Mouse (Mus musculus) myocyte (in vitro differentiated cells): Measurements from ENCODE around the gene Gm21913. TPM values are rescaled to one million over a fixed set of nuclear protein-coding genes. Genes with fewer than 3 reads are reported as not detected.
"Not testable (repeated sequence)": the region's sequence is repeated elsewhere in the genome, so short reads cannot be mapped to it uniquely, and the experiment has no call there.

ENCODE experiments used
- H3K27me3 ChIP-seq: one replicate; pipeline ENCODE4 v1.6.1; 2011; ENCODE audit not compliant: control insufficient read depth, insufficient read depth, insufficient read length
- H3K36me3 ChIP-seq: one replicate; pipeline ENCODE4 v1.6.1; 2011; ENCODE audit not compliant: control insufficient read depth, insufficient read depth
- H3K4me2 ChIP-seq: one replicate; pipeline ENCODE4 v1.6.1; 2011; ENCODE audit warnings: low read depth, control low read depth
- H3K4me3 ChIP-seq: one replicate; pipeline ENCODE4 v1.5.1; 2011; ENCODE audit warnings: mild to moderate bottlenecking, control low read depth, moderate library complexity
- H3K79me2 ChIP-seq: one replicate; pipeline ENCODE4 v1.6.1; 2011; ENCODE audit not compliant: control insufficient read depth, insufficient read depth
- H3ac ChIP-seq: one replicate; pipeline ENCODE4 v1.6.1; 2011; ENCODE audit not compliant: control insufficient read depth, insufficient read length
- polyA plus RNA-seq: library from polyadenylated mRNA; unstranded; fragments of >200 nt; fragmentation: generic; extraction: Trizol; gene quantifications from one replicate; pipeline ENCODE4 v1.2.1, GENCODE M21; 2012; ENCODE audit warnings: missing spikeins

Gm21913 gene
- polyA plus RNA-seq, result not detected

DNA sequence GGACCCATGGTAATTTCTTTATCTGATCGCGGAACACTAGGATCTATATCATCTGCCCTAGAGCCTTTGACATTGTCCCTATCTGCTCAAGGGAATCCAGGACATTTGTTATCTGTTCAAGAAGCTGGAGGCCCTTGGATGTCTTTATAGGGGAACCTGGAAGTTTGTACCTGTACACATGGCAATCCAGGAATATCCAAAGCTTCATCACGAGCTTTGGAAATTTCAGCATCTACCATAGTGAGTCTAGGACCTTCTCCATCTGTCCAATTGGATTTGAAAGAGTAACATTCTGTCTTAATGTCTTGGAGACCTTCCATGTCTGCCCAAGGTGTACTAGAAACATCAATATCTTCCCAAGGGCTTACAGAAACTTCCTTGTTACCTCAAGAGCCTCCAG lies at the start of gene Gm21913:
Gene Gm21913, plus strand, starts transcription at position 301 of the 400 bp plus-strand sequence.
- not testable (repeated sequence) for H3K27me3 ChIP-seq, H3K4me2 ChIP-seq, H3ac ChIP-seq, H3K36me3 ChIP-seq, H3K79me2 ChIP-seq, H3K4me3 ChIP-seq

Other genes with a start within 250 kb of the Gm21913 start
- gene Gm29110, start 153.4 kb upstream of the Gm21913 start, polyA plus RNA-seq, result not detected